Mouse (Mus musculus) spleen, postnatal 10 days (tissue): ENCODE measurements around the gene Six4.
"Not testable (repeated sequence)": the region's sequence is repeated elsewhere in the genome, so short reads cannot be mapped to it uniquely, and the experiment has no call there.

ENCODE experiments used
- DNase-seq, 2 experiments: peaks; one replicate each; pipeline ENCODE4 v3.0.0; 2021 to 2022; ENCODE audit warnings: low spot score in 2 of 2

The Six4 gene

GRCm38 (mm10) chr12:73113196-73113595 lies at the start of gene Six4:
Gene Six4, minus strand, starts transcription at chr12:73113456.
- no peak for DNase-seq

GRCm38 (mm10) chr12:73162408-73163181 lies 49.3 kb upstream of the Six4 start:
- no peak for DNase-seq

DNA sequence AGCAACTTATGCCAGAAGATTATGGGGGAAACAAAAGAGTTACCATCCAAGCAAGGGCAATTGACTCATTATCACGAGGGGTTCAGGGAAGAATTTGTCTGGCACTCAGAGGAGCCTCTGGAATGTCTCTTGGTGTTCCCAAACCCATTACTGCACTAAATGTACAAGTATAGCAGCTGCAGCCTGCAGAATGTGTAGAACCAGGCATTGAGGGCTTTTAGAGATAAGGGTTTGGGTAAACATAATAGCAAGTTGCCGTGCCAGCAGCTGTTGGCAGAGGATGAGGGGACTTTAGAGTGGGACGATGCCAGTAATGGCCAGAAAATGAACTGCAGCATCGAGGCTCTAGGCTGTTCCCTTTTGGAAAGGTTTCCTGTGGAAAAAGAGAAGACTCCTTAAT lies 47.1 kb upstream of the Six4 start:
- DNase-seq, result no peak

- no peak for DNase-seq
Measured at GRCm38 (mm10) chr12:73154150-73154549, 40.9 kb upstream of the Six4 start.

- DNase-seq, result not testable (repeated sequence)
Measured at GRCm38 (mm10) chr12:73151038-73151437, 37.8 kb upstream of the Six4 start.

- DNase-seq, result no peak
Measured at GRCm38 (mm10) chr12:73147236-73147635, 34.0 kb upstream of the Six4 start.

- no peak for DNase-seq
Measured at GRCm38 (mm10) chr12:73140732-73141131, 27.5 kb upstream of the Six4 start.

GRCm38 (mm10) chr12:73125250-73125649 lies 12.0 kb upstream of the Six4 start:
- DNase-seq, result no peak

GRCm38 (mm10) chr12:73123093-73124041 lies 10.1 kb upstream of the Six4 start, which contains the start of gene Mnat1:
Gene Mnat1, plus strand, starts transcription at chr12:73123717.
- peak; percentile 74 to 80 for DNase-seq

DNA sequence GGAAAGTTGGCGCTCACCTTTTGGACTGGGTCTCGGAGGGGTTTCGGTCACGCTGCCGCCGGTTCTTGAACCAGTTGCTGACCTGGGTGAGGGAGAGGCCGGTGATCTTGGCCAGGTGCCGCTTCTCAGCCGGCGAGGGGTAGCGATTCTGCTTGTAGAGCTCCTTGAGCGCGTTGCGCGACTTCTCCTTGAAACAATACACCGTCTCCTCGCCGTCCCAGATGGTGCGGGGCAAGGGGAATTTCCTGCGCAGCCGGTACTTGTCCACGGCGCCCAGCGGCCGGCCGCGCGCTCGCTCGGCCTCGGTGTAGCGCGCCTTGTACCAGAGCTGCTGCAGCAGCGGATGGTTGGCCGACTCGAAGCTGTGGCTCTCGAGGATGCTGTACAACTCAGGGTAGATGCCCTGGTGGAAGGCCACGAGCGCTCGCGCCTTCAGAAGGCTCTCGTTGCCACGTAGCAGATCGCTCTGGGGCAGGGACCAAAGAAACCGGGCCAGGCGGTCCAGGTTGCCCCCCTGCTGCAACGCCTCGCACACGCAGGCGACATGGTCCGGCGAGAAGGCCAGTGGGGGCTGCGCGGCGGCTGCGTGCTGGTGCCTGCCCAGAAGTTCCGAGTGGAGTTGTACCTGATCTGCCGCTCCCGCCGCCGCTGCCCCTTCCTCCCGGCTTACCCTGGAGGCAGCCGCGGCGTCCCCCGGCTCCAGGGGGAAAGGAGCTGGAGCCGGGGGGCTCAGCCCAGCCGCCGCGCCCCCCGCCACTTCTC lies 749 bp downstream of the Six4 start:
- DNase-seq, result no peak

- DNase-seq, result no peak
Measured at GRCm38 (mm10) chr12:73111561-73112325, 1.5 kb downstream of the Six4 start.

- DNase-seq, result no peak
Measured at GRCm38 (mm10) chr12:73110431-73111111, 2.7 kb downstream of the Six4 start.

- DNase-seq, result no peak
Measured at GRCm38 (mm10) chr12:73107821-73108220, 5.4 kb downstream of the Six4 start.

DNA sequence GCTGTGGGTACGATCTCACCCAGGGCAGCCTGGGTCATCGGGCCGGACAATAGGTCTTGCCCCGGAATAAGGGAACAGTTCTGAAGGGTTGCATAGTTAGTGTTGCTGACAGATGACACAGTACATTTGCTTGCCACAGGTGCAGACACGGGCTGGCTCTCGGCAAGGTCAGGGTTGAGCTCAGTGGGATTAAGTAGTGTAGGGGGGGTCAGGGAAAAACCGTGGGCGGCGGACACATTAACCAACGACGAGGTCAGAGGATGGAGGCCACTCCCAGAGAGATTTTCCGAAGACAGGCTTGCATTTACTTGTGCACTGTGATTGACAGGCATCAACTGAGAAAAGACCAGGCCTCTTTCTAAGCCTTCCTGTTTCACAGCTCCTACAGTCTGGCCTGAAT lies 9.5 kb downstream of the Six4 start:
- DNase-seq, result no peak

DNA sequence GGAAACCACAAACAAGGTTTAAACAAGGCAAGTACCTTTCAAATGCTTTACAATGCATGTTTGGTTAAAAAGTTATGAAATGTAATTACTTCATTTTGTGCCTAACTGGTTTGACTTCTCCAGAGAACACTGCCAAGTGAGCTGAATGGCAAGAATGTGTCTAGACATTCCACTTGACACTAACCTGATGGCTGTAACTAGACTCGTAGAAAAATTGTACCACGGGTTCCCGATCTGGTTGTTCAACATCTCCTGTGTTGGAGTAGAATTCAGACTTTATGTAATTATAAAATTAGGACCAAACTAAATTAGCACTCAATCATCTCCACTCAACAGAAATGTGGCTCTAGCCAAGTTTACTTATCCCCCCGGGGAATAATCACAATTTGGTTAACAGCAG lies 14.7 kb downstream of the Six4 start:
- DNase-seq, result no peak

DNA sequence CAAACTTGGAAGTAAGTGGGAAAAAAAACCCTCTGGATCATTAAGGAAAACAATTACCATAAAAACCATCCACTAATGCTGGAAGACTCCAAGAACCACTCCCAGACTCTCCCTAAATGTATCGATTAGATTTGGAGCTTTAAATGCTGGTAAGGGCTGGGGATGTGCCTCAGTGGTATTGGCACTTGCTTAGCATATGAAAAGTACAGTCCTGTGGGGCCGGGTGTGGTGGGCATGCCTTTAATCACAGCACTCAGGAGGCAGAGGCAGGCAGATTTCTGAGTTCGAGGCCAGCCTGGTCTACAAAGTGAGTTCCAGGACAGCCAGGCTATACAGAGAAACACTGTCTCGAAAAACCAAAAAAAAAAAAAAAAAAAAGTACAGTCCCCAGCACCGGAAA lies 17.1 kb downstream of the Six4 start:
- not testable (repeated sequence) for DNase-seq

- no peak for DNase-seq
Measured at GRCm38 (mm10) chr12:73094605-73095004, 18.7 kb downstream of the Six4 start.

DNA sequence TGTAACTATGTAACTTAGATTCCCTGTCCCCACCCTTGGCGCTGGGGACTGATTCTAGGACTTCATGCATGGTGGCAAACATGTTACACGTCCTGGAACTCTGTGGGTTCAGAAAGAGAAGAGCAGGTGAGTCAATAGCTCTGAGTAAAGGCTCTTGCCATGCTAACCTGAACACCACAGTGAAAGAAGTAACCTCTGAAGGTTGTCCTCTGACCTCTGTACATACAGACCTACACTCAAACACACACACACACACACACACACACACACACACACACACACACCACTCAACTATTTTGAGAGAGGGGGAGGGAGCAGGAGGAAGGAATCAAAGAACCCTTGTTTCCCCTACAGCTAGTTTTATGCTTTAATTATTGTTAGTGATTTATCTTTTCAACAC lies 19.1 kb downstream of the Six4 start:
- no peak for DNase-seq

- no peak for DNase-seq
Measured at GRCm38 (mm10) chr12:73090672-73091335, 22.5 kb downstream of the Six4 start.

- DNase-seq, result peak in 1 of 2 experiments; percentile 39
Measured at GRCm38 (mm10) chr12:73088911-73089310, 24.3 kb downstream of the Six4 start.
